Mouse (Mus musculus): ENCODE measurements at regions not wholly inside any gene's neighbourhood (a gene's known extent, or its start where the extent isn't known, plus 50 kb on each side); places are given as distances from the start of the nearest gene placed in this dataset.
A peak's percentile ranks its signal among the peaks of the same experiment; 100 is the strongest.

DNA sequence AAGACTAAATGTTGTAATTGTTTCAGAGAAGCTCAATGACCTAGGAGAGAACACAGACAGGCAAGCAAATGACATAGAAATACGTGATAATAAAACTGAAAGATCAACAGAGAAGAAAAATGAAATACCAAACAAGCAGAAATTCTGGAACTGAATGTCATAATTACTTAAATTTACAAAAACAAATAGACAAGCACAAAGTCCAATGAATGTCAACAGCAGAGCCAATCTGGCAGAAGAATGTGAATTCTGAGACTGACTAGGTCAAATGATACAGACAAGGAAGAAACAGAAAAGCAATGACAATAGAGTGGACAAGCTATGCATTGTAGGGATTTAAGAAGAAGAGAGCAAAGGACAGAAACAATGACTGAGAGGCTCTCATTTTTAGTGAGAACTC lies 143.1 kb upstream of the N4bp1 start:
- ATAC-seq (replicated peaks; ENCODE audit: low FRiP score) (no peak), DNase-seq (ENCODE audit: low spot score) (no peak)
- H3K27ac ChIP-seq (ENCODE audit: low read depth, low read length) = no peak overlapping the region
- WGBS = 59% methylated on average over 1 of the region's 1 CpGs
- no peaks in the 10 kb centered on the region for H3K9me3 ChIP-seq (ENCODE audit: control insufficient read depth, low read length)
- no peak overlapping the region for H3K4me2 ChIP-seq
- H3K36me3 ChIP-seq (ENCODE audit: control insufficient read depth, insufficient read depth, low read length) = no peaks in the 10 kb centered on the region
- no peaks in the 10 kb centered on the region for H3K4me1 ChIP-seq (replicated peaks; ENCODE audit: control insufficient read depth, insufficient read depth, low read length)
- H3K4me3 ChIP-seq (ENCODE audit: low read depth, low read length) = no peak overlapping the region
- no peak overlapping the region for H3K9ac ChIP-seq (ENCODE audit: low read depth, low read length)
- no peaks in the 10 kb centered on the region for H3K27me3 ChIP-seq (replicated peaks; ENCODE audit: control insufficient read depth, insufficient read depth, low read length)

DNA sequence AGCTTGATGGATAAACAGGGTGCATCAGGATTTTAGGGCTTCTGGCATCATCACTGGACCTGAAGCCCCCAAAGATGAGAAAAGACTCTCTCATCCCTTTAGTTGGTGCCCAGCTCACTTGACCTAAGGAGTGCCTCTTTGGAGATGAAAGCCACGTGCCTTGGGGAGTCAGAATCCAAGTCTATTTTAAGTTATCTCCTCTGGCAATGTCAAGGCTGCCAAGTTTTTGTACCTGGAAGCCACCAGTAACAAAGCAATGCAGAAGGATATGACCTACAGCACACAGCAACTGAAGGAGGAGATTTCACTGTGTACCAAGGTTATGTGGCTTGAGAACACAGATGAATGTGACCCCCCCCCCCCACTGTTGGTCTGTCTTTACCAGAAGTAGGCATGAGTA lies 140.9 kb upstream of the N4bp1 start:
- Histone ChIP-seq H3K4me1 (replicated peaks; ENCODE audit: control insufficient read depth, insufficient read depth, low read length) (no peaks in the 10 kb centered on the region), H3K4me3 (ENCODE audit: low read depth, low read length) (no peak overlapping the region), H3K4me2 (no peak overlapping the region), H3K27me3 (replicated peaks; ENCODE audit: control insufficient read depth, insufficient read depth, low read length) (no peaks in the 10 kb centered on the region), H3K36me3 (ENCODE audit: control insufficient read depth, insufficient read depth, low read length) (no peaks in the 10 kb centered on the region), H3K27ac (ENCODE audit: low read depth, low read length) (no peak overlapping the region), H3K9ac (ENCODE audit: low read depth, low read length) (no peak overlapping the region), H3K9me3 (ENCODE audit: control insufficient read depth, low read length) (no peaks in the 10 kb centered on the region)
- WGBS = 49% methylated on average over 1 of the region's 1 CpGs
- ATAC-seq (replicated peaks; ENCODE audit: low FRiP score) = no peak
- DNase-seq (ENCODE audit: low spot score) = no peak

DNA sequence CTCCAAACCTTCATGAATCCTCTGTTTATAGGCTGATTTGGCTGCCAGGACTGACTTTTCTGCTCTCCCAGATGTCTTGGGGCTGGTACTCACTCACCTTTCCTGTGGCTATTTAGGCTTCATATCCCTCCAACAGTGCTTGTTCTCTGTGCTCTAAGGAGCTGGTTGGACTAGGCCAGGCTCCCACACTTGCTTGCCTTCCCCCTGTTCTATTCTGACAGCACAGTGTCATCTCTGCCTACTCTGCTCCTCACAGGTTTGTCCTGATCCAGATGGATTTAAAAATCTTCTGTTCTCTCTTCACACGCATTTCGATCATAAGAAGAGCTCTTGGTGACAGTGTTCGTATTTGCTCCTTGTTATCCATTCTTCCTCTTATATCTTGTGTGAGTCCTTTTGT lies 134.7 kb upstream of the N4bp1 start:
- no peak overlapping the region for H3K27ac ChIP-seq (ENCODE audit: low read depth, low read length)

DNA sequence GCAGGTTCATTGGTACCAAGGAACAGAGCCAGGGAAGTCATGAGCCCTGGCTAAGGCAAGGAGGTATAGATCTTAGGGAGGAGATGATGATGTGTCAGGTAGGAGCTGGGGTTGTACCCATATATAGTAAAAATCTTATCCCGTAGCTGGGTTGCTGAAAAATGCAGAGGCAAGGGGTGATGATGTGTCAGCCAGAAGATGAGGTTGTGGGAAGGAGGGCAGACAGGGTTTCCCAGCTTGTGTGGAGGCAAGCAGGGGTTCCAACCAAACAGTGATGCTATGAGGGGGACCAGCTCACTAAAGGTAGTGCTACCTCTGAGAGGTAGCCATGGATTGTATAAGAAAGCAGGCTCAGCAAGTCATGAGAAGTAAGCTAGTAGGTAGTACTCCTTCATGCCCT lies 90.5 kb upstream of the N4bp1 start:
- Histone ChIP-seq H3K4me3 (ENCODE audit: low read depth, low read length) (no peak overlapping the region), H3K4me1 (replicated peaks; ENCODE audit: control insufficient read depth, insufficient read depth, low read length) (no peaks in the 10 kb centered on the region), H3K27me3 (replicated peaks; ENCODE audit: control insufficient read depth, insufficient read depth, low read length) (no peaks in the 10 kb centered on the region), H3K4me2 (no peak overlapping the region), H3K27ac (ENCODE audit: low read depth, low read length) (no peak overlapping the region), H3K9me3 (ENCODE audit: control insufficient read depth, low read length) (no peaks in the 10 kb centered on the region), H3K9ac (ENCODE audit: low read depth, low read length) (no peak overlapping the region), H3K36me3 (ENCODE audit: control insufficient read depth, insufficient read depth, low read length) (no peaks in the 10 kb centered on the region)
- ATAC-seq (replicated peaks; ENCODE audit: low FRiP score) (no peak), DNase-seq (ENCODE audit: low spot score) (peak; percentile 12)
- 73% methylated on average over 1 of the region's 1 CpGs for WGBS

More for the DNA sequence above, 134.7 kb upstream of the N4bp1 start:
- no peak overlapping the region for H3K4me2 ChIP-seq
- 88% methylated on average over 3 of the region's 3 CpGs for WGBS
- no peaks in the 10 kb centered on the region for H3K4me1 ChIP-seq (replicated peaks; ENCODE audit: control insufficient read depth, insufficient read depth, low read length)
- no peak overlapping the region for H3K9ac ChIP-seq (ENCODE audit: low read depth, low read length)
- no peaks in the 10 kb centered on the region for H3K36me3 ChIP-seq (ENCODE audit: control insufficient read depth, insufficient read depth, low read length)
- H3K9me3 ChIP-seq (ENCODE audit: control insufficient read depth, low read length) = no peaks in the 10 kb centered on the region
- ATAC-seq (replicated peaks; ENCODE audit: low FRiP score) = no peak
- no peak overlapping the region for H3K4me3 ChIP-seq (ENCODE audit: low read depth, low read length)
- H3K27me3 ChIP-seq (replicated peaks; ENCODE audit: control insufficient read depth, insufficient read depth, low read length) = no peaks in the 10 kb centered on the region
- DNase-seq (ENCODE audit: low spot score) = no peak

DNA sequence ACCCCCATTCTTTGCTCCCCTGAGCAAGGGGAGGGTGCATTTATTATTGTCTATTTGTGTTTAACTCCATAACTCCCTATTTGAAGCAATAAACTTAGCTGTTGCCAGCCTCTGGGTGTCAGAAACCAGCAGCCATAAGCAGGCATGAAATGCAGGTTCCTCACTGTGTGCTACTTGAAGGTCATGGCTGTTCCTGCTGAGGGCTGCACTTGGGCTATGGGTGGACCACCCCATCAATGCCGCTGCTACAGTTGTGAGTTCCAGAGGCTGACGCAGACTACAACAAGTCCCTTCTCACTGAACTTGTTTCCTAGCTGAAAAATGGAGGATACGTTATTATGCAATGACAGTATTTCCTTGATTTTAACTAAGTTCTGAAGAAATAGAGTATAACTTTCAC lies 86.7 kb upstream of the N4bp1 start:
- H3K9ac ChIP-seq (ENCODE audit: low read depth, low read length) = no peak overlapping the region

DNA sequence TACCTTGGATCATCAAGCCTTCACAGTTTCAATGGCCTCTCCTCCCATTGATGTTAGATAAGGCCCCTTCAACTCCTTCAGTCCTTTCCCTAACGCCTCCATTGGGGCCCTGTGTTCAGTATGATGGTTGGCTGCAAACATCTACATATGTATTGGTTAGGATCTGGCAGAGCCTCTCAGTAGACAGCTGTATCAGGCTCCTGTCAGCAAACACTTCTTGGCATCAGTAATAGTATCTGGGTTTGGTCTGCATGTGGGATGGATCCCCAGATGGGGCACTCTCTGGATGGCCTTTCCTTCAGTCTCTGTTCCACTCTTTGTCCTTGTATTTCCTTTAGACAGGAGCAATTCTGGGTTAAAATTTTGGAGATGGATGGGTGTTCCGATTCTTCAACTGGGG lies 84.0 kb upstream of the N4bp1 start:
- H3K4me1 ChIP-seq (replicated peaks; ENCODE audit: control insufficient read depth, insufficient read depth, low read length) = no peaks in the 10 kb centered on the region
- ATAC-seq (replicated peaks; ENCODE audit: low FRiP score) = no peak
- no peak overlapping the region for H3K4me3 ChIP-seq (ENCODE audit: low read depth, low read length)
- no peak for DNase-seq (ENCODE audit: low spot score)
- no peak overlapping the region for H3K27ac ChIP-seq (ENCODE audit: low read depth, low read length)
- H3K9ac ChIP-seq (ENCODE audit: low read depth, low read length) = no peak overlapping the region
- H3K9me3 ChIP-seq (ENCODE audit: control insufficient read depth, low read length) = no peaks in the 10 kb centered on the region
- no peaks in the 10 kb centered on the region for H3K36me3 ChIP-seq (ENCODE audit: control insufficient read depth, insufficient read depth, low read length)
- H3K4me2 ChIP-seq = no peak overlapping the region
- no peaks in the 10 kb centered on the region for H3K27me3 ChIP-seq (replicated peaks; ENCODE audit: control insufficient read depth, insufficient read depth, low read length)
- 73% methylated on average over 2 of the region's 2 CpGs for WGBS

More for the DNA sequence above, 86.7 kb upstream of the N4bp1 start:
- H3K36me3 ChIP-seq (ENCODE audit: control insufficient read depth, insufficient read depth, low read length) = no peaks in the 10 kb centered on the region
- no peaks in the 10 kb centered on the region for H3K9me3 ChIP-seq (ENCODE audit: control insufficient read depth, low read length)
- WGBS = 85% methylated on average over 3 of the region's 3 CpGs
- H3K4me1 ChIP-seq (replicated peaks; ENCODE audit: control insufficient read depth, insufficient read depth, low read length) = no peaks in the 10 kb centered on the region
- H3K4me3 ChIP-seq (ENCODE audit: low read depth, low read length) = no peak overlapping the region
- H3K27me3 ChIP-seq (replicated peaks; ENCODE audit: control insufficient read depth, insufficient read depth, low read length) = no peaks in the 10 kb centered on the region
- DNase-seq (ENCODE audit: low spot score) (peak; percentile 16), ATAC-seq (replicated peaks; ENCODE audit: low FRiP score) (no peak)
- no peak overlapping the region for H3K4me2 ChIP-seq
- H3K27ac ChIP-seq (ENCODE audit: low read depth, low read length) = no peak overlapping the region

DNA sequence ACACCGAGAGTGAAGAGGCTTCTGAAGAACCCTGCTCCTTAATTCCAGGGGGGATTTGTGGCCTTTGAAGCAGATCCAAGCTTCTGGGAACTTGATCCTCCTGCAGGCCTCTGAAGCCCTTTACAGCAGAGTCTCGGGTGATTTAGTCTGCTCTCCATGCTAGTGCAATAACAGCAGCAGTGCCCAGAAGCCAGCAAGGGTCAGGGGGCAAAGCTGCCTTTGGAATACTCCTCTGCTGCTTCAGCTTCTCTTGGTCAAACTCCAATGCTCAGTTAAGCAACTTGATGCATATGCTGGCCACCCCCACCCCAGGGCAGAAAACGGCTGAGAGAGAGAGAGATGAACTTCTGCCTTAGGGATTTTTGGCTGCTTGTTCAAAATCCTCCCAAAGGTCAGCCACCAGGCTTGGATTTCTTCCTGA lies 82.8 kb upstream of the N4bp1 start:
- Histone ChIP-seq H3K4me1 (replicated peaks; ENCODE audit: control insufficient read depth, insufficient read depth, low read length) (no peaks in the 10 kb centered on the region), H3K27me3 (replicated peaks; ENCODE audit: control insufficient read depth, insufficient read depth, low read length) (no peaks in the 10 kb centered on the region), H3K27ac (ENCODE audit: low read depth, low read length) (no peak overlapping the region), H3K9me3 (ENCODE audit: control insufficient read depth, low read length) (no peaks in the 10 kb centered on the region), H3K9ac (ENCODE audit: low read depth, low read length) (no peak overlapping the region), H3K36me3 (ENCODE audit: control insufficient read depth, insufficient read depth, low read length) (no peaks in the 10 kb centered on the region), H3K4me2 (no peak overlapping the region), H3K4me3 (ENCODE audit: low read depth, low read length) (no peak overlapping the region)
- ATAC-seq (replicated peaks; ENCODE audit: low FRiP score) = no peak
- 44% methylated on average over 3 of the region's 3 CpGs for WGBS
- no peak for DNase-seq (ENCODE audit: low spot score)

DNA sequence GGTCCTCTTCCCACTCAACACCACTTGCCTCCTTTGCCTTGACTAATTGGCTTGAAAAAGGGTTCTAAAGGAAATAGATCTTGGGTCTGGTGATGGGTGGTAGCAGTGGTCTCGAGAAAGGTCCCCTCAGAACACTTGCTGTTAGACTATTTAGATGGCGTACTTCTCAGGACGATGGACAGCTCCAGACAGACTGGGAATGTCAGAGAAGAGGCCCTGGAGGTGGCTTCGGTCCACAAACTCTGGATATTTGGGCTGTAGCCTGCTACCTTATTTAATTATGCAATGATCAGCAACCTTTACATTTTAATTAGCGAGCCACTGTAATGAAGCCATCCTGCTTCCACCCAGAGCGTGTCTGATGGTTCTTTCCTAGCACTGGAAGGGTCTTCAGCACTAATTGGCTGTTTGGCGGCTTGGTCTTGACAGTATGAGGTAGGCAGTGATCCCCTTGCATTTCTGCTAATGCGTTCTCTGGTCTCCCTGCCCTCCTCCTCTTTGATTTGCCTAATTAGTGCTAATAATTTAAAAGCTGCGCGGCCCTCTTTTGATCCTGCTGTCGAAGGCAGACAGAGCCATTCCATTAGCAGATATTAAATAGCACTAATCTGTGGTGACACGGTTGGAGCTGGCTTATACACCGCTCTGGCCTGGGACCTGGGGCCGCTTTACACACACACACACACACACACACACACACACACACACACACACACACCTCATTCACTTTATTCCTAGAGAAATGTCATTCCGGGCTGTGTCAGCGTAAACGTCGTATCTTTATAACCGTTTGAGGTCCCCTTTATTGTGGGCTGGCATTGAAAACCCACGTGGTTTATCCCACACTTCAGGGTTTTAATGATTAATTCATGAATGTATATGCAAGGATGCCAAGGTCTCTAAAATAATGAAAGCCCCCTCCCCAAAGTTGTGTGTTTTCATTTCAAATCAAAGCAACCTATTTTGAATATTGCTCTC lies 76.4 kb upstream of the N4bp1 start:
- DNase-seq (ENCODE audit: low spot score) (no peak), ATAC-seq (replicated peaks; ENCODE audit: low FRiP score) (no peak)
- H3K27ac ChIP-seq (ENCODE audit: low read depth, low read length) = no peak overlapping the region
- H3K4me2 ChIP-seq = no peak overlapping the region
- no peaks in the 10 kb centered on the region for H3K9me3 ChIP-seq (ENCODE audit: control insufficient read depth, low read length)
- H3K4me3 ChIP-seq (ENCODE audit: low read depth, low read length) = no peak overlapping the region
- WGBS = 70% methylated on average over 20 of the region's 20 CpGs
- no peaks in the 10 kb centered on the region for H3K36me3 ChIP-seq (ENCODE audit: control insufficient read depth, insufficient read depth, low read length)
- H3K27me3 ChIP-seq (replicated peaks; ENCODE audit: control insufficient read depth, insufficient read depth, low read length) = no peaks in the 10 kb centered on the region
- no peaks in the 10 kb centered on the region for H3K4me1 ChIP-seq (replicated peaks; ENCODE audit: control insufficient read depth, insufficient read depth, low read length)
- H3K9ac ChIP-seq (ENCODE audit: low read depth, low read length) = no peak overlapping the region

Measured in liver, embryonic 11.5 days (tissue).